Mouse (Mus musculus): Measurements from ENCODE around the gene Rbm45. TPM values are rescaled to one million over a fixed set of nuclear protein-coding genes. Genes with fewer than 3 reads are reported as not detected.

Rbm45 gene
- polyA plus RNA-seq, 1 experiment from 2014 or later = 18.2 TPM

GRCm38 (mm10) chr2:76406937-76407441 is 37.2 kb downstream of the Rbm45 start:
- Histone ChIP-seq H3K9ac (ENCODE audit: low read depth, low read length) (peak overlapping the region; percentile 73), H3K4me1 (ENCODE audit: control insufficient read depth, insufficient read depth, low read length) (0 out of 2 replicates have a peak, but pooled peaks cover 3% of the 10 kb centered on the region), H3K4me3 (ENCODE audit: low read length) (peak overlapping the region; percentile 92), H3K27me3 (ENCODE audit: control insufficient read depth, insufficient read depth, low read length) (peaks cover 10% of the 10 kb centered on the region; the same call in 1 of the 2 replicates), H3K27ac (ENCODE audit: low read depth, low read length) (0 out of 2 replicates have a peak overlapping the region, but pooled peaks have one; percentile 27), H3K4me2 (replicated peaks; ENCODE audit: low read depth, low read length) (peak overlapping the region; percentile 90), H3K36me3 (ENCODE audit: control insufficient read depth, insufficient read depth, low read length) (no peaks in the 10 kb centered on the region), H3K9me3 (ENCODE audit: control insufficient read depth, low read length) (no peaks in the 10 kb centered on the region)
- ATAC-seq (ENCODE audit: low FRiP score, low TSS enrichment) = peak; percentile 59
- under 1% methylated on average over 47 of the region's 49 CpGs for WGBS

GRCm38 (mm10) chr2:76409526-76409925 is 39.7 kb downstream of the Rbm45 start:
- no peak for ATAC-seq (ENCODE audit: low FRiP score, low TSS enrichment)
- Histone ChIP-seq H3K4me2 (replicated peaks; ENCODE audit: low read depth, low read length) (no peak overlapping the region), H3K27me3 (ENCODE audit: control insufficient read depth, insufficient read depth, low read length) (peaks cover 6% of the 10 kb centered on the region; the same call in 1 of the 2 replicates), H3K9ac (ENCODE audit: low read depth, low read length) (no peak overlapping the region), H3K27ac (ENCODE audit: low read depth, low read length) (no peak overlapping the region), H3K36me3 (ENCODE audit: control insufficient read depth, insufficient read depth, low read length) (no peaks in the 10 kb centered on the region), H3K9me3 (ENCODE audit: control insufficient read depth, low read length) (no peaks in the 10 kb centered on the region), H3K4me1 (ENCODE audit: control insufficient read depth, insufficient read depth, low read length) (0 out of 2 replicates have a peak, but pooled peaks cover 3% of the 10 kb centered on the region), H3K4me3 (ENCODE audit: low read length) (no peak overlapping the region)
- WGBS = 74% methylated on average over 1 of the region's 1 CpGs

GRCm38 (mm10) chr2:76409986-76410385 is 40.2 kb downstream of the Rbm45 start:
- no peak for ATAC-seq (ENCODE audit: low FRiP score, low TSS enrichment)
- 91% methylated on average over 2 of the region's 2 CpGs for WGBS
- no peaks in the 10 kb centered on the region for H3K9me3 ChIP-seq (ENCODE audit: control insufficient read depth, low read length)

GRCm38 (mm10) chr2:76412924-76413323 is 43.1 kb downstream of the Rbm45 start:
- no peak for ATAC-seq (ENCODE audit: low FRiP score, low TSS enrichment)
- Histone ChIP-seq H3K4me3 (ENCODE audit: low read length) (no peak overlapping the region), H3K4me1 (ENCODE audit: control insufficient read depth, insufficient read depth, low read length) (no peaks in the 10 kb centered on the region), H3K27me3 (ENCODE audit: control insufficient read depth, insufficient read depth, low read length) (no peaks in the 10 kb centered on the region), H3K4me2 (replicated peaks; ENCODE audit: low read depth, low read length) (no peak overlapping the region), H3K9me3 (ENCODE audit: control insufficient read depth, low read length) (no peaks in the 10 kb centered on the region), H3K27ac (ENCODE audit: low read depth, low read length) (no peak overlapping the region), H3K36me3 (ENCODE audit: control insufficient read depth, insufficient read depth, low read length) (no peaks in the 10 kb centered on the region), H3K9ac (ENCODE audit: low read depth, low read length) (no peak overlapping the region)
- 78% methylated on average over 2 of the region's 2 CpGs for WGBS

More at GRCm38 (mm10) chr2:76409986-76410385, 40.2 kb downstream of the Rbm45 start:
- Histone ChIP-seq H3K4me3 (ENCODE audit: low read length) (no peak overlapping the region), H3K4me1 (ENCODE audit: control insufficient read depth, insufficient read depth, low read length) (0 out of 2 replicates have a peak, but pooled peaks cover 3% of the 10 kb centered on the region), H3K27ac (ENCODE audit: low read depth, low read length) (no peak overlapping the region), H3K27me3 (ENCODE audit: control insufficient read depth, insufficient read depth, low read length) (peaks cover 2% of the 10 kb centered on the region; the same call in 1 of the 2 replicates), H3K9ac (ENCODE audit: low read depth, low read length) (no peak overlapping the region), H3K36me3 (ENCODE audit: control insufficient read depth, insufficient read depth, low read length) (no peaks in the 10 kb centered on the region), H3K4me2 (replicated peaks; ENCODE audit: low read depth, low read length) (no peak overlapping the region)

- H3K36me3 ChIP-seq (ENCODE audit: control insufficient read depth, insufficient read depth, low read length) = no peaks in the 10 kb centered on the region
- H3K9ac ChIP-seq (ENCODE audit: low read depth, low read length) = no peak overlapping the region
- H3K4me3 ChIP-seq (ENCODE audit: low read length) = no peak overlapping the region
- no peaks in the 10 kb centered on the region for H3K27me3 ChIP-seq (ENCODE audit: control insufficient read depth, insufficient read depth, low read length)
- no peak for ATAC-seq (ENCODE audit: low FRiP score, low TSS enrichment)
- no peak overlapping the region for H3K27ac ChIP-seq (ENCODE audit: low read depth, low read length)
- H3K4me1 ChIP-seq (ENCODE audit: control insufficient read depth, insufficient read depth, low read length) = no peaks in the 10 kb centered on the region
- H3K4me2 ChIP-seq (replicated peaks; ENCODE audit: low read depth, low read length) = no peak overlapping the region
- 94% methylated on average over 14 of the region's 14 CpGs for WGBS
- no peaks in the 10 kb centered on the region for H3K9me3 ChIP-seq (ENCODE audit: control insufficient read depth, low read length)
These were observed 47.8 kb downstream of the Rbm45 start for GRCm38 (mm10) chr2:76417446-76418141.

GRCm38 (mm10) chr2:76418142-76418518 is 48.3 kb downstream of the Rbm45 start:
- Histone ChIP-seq H3K4me1 (ENCODE audit: control insufficient read depth, insufficient read depth, low read length) (no peaks in the 10 kb centered on the region), H3K36me3 (ENCODE audit: control insufficient read depth, insufficient read depth, low read length) (no peaks in the 10 kb centered on the region), H3K27ac (ENCODE audit: low read depth, low read length) (no peak overlapping the region), H3K9me3 (ENCODE audit: control insufficient read depth, low read length) (no peaks in the 10 kb centered on the region), H3K4me3 (ENCODE audit: low read length) (no peak overlapping the region), H3K4me2 (replicated peaks; ENCODE audit: low read depth, low read length) (no peak overlapping the region), H3K9ac (ENCODE audit: low read depth, low read length) (no peak overlapping the region), H3K27me3 (ENCODE audit: control insufficient read depth, insufficient read depth, low read length) (no peaks in the 10 kb centered on the region)
- WGBS = 94% methylated on average over 3 of the region's 3 CpGs
- no peak for ATAC-seq (ENCODE audit: low FRiP score, low TSS enrichment)

- no peaks in the 10 kb centered on the region for H3K4me1 ChIP-seq (ENCODE audit: control insufficient read depth, insufficient read depth, low read length)
- no peaks in the 10 kb centered on the region for H3K36me3 ChIP-seq (ENCODE audit: control insufficient read depth, insufficient read depth, low read length)
- no peak overlapping the region for H3K27ac ChIP-seq (ENCODE audit: low read depth, low read length)
- no peaks in the 10 kb centered on the region for H3K9me3 ChIP-seq (ENCODE audit: control insufficient read depth, low read length)
- H3K4me2 ChIP-seq (replicated peaks; ENCODE audit: low read depth, low read length) = no peak overlapping the region
- ATAC-seq (ENCODE audit: low FRiP score, low TSS enrichment) = no peak
- H3K4me3 ChIP-seq (ENCODE audit: low read length) = no peak overlapping the region
- no peak overlapping the region for H3K9ac ChIP-seq (ENCODE audit: low read depth, low read length)
- WGBS = 76% methylated on average over 6 of the region's 6 CpGs
- no peaks in the 10 kb centered on the region for H3K27me3 ChIP-seq (ENCODE audit: control insufficient read depth, insufficient read depth, low read length)
These were observed 51.7 kb downstream of the Rbm45 start for GRCm38 (mm10) chr2:76421411-76421924.

- no peak overlapping the region for H3K4me3 ChIP-seq (ENCODE audit: low read length)
- no peak overlapping the region for H3K27ac ChIP-seq (ENCODE audit: low read depth, low read length)
- no peaks in the 10 kb centered on the region for H3K27me3 ChIP-seq (ENCODE audit: control insufficient read depth, insufficient read depth, low read length)
- no peaks in the 10 kb centered on the region for H3K9me3 ChIP-seq (ENCODE audit: control insufficient read depth, low read length)
- 0 out of 2 replicates have a peak, but pooled peaks cover 5% of the 10 kb centered on the region for H3K4me1 ChIP-seq (ENCODE audit: control insufficient read depth, insufficient read depth, low read length)
- H3K36me3 ChIP-seq (ENCODE audit: control insufficient read depth, insufficient read depth, low read length) = no peaks in the 10 kb centered on the region
- no peak for ATAC-seq (ENCODE audit: low FRiP score, low TSS enrichment)
- 56% methylated on average over 3 of the region's 3 CpGs for WGBS
- no peak overlapping the region for H3K4me2 ChIP-seq (replicated peaks; ENCODE audit: low read depth, low read length)
- H3K9ac ChIP-seq (ENCODE audit: low read depth, low read length) = no peak overlapping the region
These were observed 57.0 kb downstream of the Rbm45 start for GRCm38 (mm10) chr2:76426816-76427215.

- H3K4me2 ChIP-seq (replicated peaks; ENCODE audit: low read depth, low read length) = no peak overlapping the region
- H3K27ac ChIP-seq (ENCODE audit: low read depth, low read length) = no peak overlapping the region
- H3K9me3 ChIP-seq (ENCODE audit: control insufficient read depth, low read length) = no peaks in the 10 kb centered on the region
- no peaks in the 10 kb centered on the region for H3K27me3 ChIP-seq (ENCODE audit: control insufficient read depth, insufficient read depth, low read length)
- H3K36me3 ChIP-seq (ENCODE audit: control insufficient read depth, insufficient read depth, low read length) = no peaks in the 10 kb centered on the region
- 42% methylated on average over 3 of the region's 3 CpGs for WGBS
- H3K9ac ChIP-seq (ENCODE audit: low read depth, low read length) = no peak overlapping the region
- H3K4me1 ChIP-seq (ENCODE audit: control insufficient read depth, insufficient read depth, low read length) = 0 out of 2 replicates have a peak, but pooled peaks cover 7% of the 10 kb centered on the region
- H3K4me3 ChIP-seq (ENCODE audit: low read length) = no peak overlapping the region
- ATAC-seq (ENCODE audit: low FRiP score, low TSS enrichment) = no peak
These were observed 59.5 kb downstream of the Rbm45 start for GRCm38 (mm10) chr2:76429318-76429717.
